Mouse (Mus musculus) spleen, adult 2 months (tissue): Measurements from ENCODE around the gene Hip1r. TPM values are rescaled to one million over a fixed set of nuclear protein-coding genes. Genes with fewer than 3 reads are reported as not detected.

Experiments used
- DNase-seq, 2 experiments: peaks; one replicate each; pipeline versions ENCODE4 v3.0.0 to v3.0.0-alpha.2; 2012 to 2021; ENCODE audit warnings: low spot score in 2 of 2, low read depth in 1 of 2
- H3K27ac ChIP-seq: fragments of 200-500 bp; 2 replicates; pipeline ENCODE4 v1.5.1; 2012; ENCODE audit warnings: low read length, inconsistent platforms; ENCODE audit not compliant: insufficient read depth
- H3K27me3 ChIP-seq: fragments of 200-500 bp; 2 replicates; pipeline ENCODE4 v1.6.1; 2012; ENCODE audit warnings: mild to moderate bottlenecking, moderate library complexity, low read length, inconsistent platforms; ENCODE audit not compliant: control insufficient read depth, insufficient read depth
- H3K36me3 ChIP-seq: fragments of 200-500 bp; 2 replicates; pipeline ENCODE4 v1.6.1; 2012; ENCODE audit warnings: mild to moderate bottlenecking, low read length, inconsistent platforms; ENCODE audit not compliant: control insufficient read depth, insufficient read depth
- H3K4me1 ChIP-seq: fragments of 200-500 bp; 2 replicates; pipeline ENCODE4 v1.6.1; 2011; ENCODE audit warnings: inconsistent platforms; ENCODE audit not compliant: control insufficient read depth, insufficient read depth, insufficient read length
- H3K4me3 ChIP-seq: fragments of 200-500 bp; 2 replicates; pipeline ENCODE4 v1.5.1; 2011; ENCODE audit warnings: mild to moderate bottlenecking, inconsistent platforms; ENCODE audit not compliant: insufficient read depth, insufficient read length; ENCODE audit errors: extremely low read depth
- CTCF ChIP-seq: fragments of 200-500 bp; IDR thresholded peaks from 2 replicates; pipeline ENCODE4 v1.5.1; 2011; ENCODE audit warnings: mild to moderate bottlenecking, inconsistent platforms; ENCODE audit not compliant: insufficient read depth, insufficient read length, insufficient replicate concordance; ENCODE audit errors: extremely low read depth
- POLR2A ChIP-seq: fragments of 200-500 bp; IDR thresholded peaks from 2 replicates; pipeline ENCODE4 v1.6.1; 2011; ENCODE audit warnings: low read depth, low read length, inconsistent platforms
- WGBS: fragments of 180-500 bp; shearing (Covaris S2); methylation state at CpG from one replicate; pipeline ENCODE4 v1.1.7; 2018; 5-methylcytosine and 5-hydroxymethylcytosine counted together
- polyA plus RNA-seq: library from polyadenylated mRNA; depleted of rRNA; stranded (reverse); fragments of >200 nt; gene quantifications from 2 replicates; pipeline ENCODE4 v1.2.3, GENCODE M21; 2012

Hip1r gene
- polyA plus RNA-seq, 1 experiment = 46.3 TPM

GRCm38 (mm10) chr5:124025587-124026441 is 52.4 kb downstream of the Hip1r start:
- no peak for DNase-seq
- Histone ChIP-seq H3K36me3 (no peaks in the 10 kb centered on the region), H3K4me1 (peaks cover 45% of the 10 kb centered on the region), H3K27ac (peak overlapping the region; percentile 66; the same call in 1 of the 2 replicates), H3K4me3 (no peak overlapping the region), H3K27me3 (no peaks in the 10 kb centered on the region)
- TF ChIP-seq POLR2A (no peak), CTCF (no peak)
- WGBS = 90% methylated on average over 15 of the region's 15 CpGs

- H3K4me3 ChIP-seq = no peak overlapping the region
- H3K36me3 ChIP-seq = no peaks in the 10 kb centered on the region
- WGBS = 88% methylated on average over 5 of the region's 5 CpGs
- peaks cover 38% of the 10 kb centered on the region for H3K4me1 ChIP-seq
- TF ChIP-seq CTCF (no peak), POLR2A (no peak)
- DNase-seq = no peak
- no peaks in the 10 kb centered on the region for H3K27me3 ChIP-seq
- H3K27ac ChIP-seq = no peak overlapping the region
Measured at GRCm38 (mm10) chr5:124026568-124026967, 53.1 kb downstream of the Hip1r start.

GRCm38 (mm10) chr5:124027702-124028470 is 54.5 kb downstream of the Hip1r start:
- H3K4me1 ChIP-seq = peaks cover 32% of the 10 kb centered on the region
- no peak overlapping the region for H3K4me3 ChIP-seq
- H3K27ac ChIP-seq = peak overlapping the region; percentile 49
- no peak for DNase-seq
- H3K27me3 ChIP-seq = no peaks in the 10 kb centered on the region
- H3K36me3 ChIP-seq = no peaks in the 10 kb centered on the region
- no peak for TF ChIP-seq POLR2A
- TF ChIP-seq CTCF = no peak
- 70% methylated on average over 19 of the region's 19 CpGs for WGBS

DNA sequence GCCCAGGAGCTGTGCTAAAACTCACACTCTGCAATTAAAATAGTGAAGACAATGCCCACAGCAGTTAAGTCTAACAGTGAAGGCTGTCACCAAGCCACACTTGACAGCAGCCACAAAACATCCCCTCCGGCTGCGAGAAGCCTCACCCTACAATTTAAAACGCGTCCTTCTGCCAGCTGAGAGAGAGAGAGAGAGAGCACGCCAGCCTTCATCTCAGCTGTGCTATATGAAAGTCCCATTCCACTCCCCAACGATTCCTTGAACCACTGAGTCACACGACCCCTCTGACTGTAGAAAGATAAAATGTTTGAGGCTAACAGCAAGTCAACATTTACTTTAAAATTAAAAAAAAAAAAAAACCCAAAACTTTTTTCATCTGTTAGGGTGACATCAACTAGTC is 55.3 kb downstream of the Hip1r start:
- Histone ChIP-seq H3K4me1 (peaks cover 30% of the 10 kb centered on the region), H3K27ac (peak overlapping the region; percentile 49)
- WGBS = 35% methylated on average over 7 of the region's 7 CpGs

GRCm38 (mm10) chr5:124029220-124030035 is 56.0 kb downstream of the Hip1r start:
- H3K27ac ChIP-seq = peak overlapping the region; percentile 11; the same call in 1 of the 2 replicates
- peaks cover 28% of the 10 kb centered on the region for H3K4me1 ChIP-seq
- H3K4me3 ChIP-seq = no peak overlapping the region; the same call in 1 of the 2 replicates

More for the DNA sequence above, 55.3 kb downstream of the Hip1r start:
- Histone ChIP-seq H3K4me3 (no peak overlapping the region), H3K36me3 (no peaks in the 10 kb centered on the region), H3K27me3 (no peaks in the 10 kb centered on the region)
- DNase-seq = no peak
- TF ChIP-seq POLR2A = no peak
- TF ChIP-seq CTCF = no peak

DNA sequence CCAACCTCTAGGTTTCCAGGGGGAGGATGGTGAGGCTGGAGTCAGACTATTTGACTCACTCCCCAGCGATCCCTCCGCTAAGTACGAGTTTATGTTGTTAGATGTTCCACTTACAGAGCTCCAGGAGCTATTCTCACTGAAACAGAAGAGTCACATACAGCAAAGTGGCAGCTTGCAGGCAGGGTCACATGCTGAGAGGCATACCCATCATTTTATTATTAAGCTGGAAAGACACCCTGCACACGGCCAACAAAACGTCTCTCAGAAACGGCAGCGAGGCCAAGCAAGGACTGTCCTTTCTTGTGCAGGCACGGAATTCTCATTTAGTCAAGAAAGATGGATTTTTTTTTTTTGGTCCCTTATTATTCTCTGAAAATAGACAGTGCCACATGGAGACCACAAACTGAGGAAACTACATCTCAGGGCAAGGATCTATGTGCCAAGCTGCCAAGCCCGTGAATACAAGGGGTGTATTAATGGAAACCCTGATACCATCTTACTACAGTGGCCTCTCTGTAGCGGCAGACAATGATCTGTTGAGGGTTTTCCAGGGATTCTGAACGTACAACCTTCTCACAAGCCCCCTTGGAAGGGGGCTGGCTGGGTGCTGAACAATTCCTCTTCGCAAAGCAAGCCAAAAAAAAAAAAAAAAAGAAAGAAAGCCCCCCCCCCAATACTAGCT is 57.1 kb downstream of the Hip1r start:
- TF ChIP-seq POLR2A (no peak), CTCF (no peak)
- Histone ChIP-seq H3K4me1 (peaks cover 21% of the 10 kb centered on the region; the same call in 1 of the 2 replicates), H3K27me3 (no peaks in the 10 kb centered on the region), H3K4me3 (peak overlapping the region; percentile 80; the same call in 1 of the 2 replicates), H3K36me3 (no peaks in the 10 kb centered on the region), H3K27ac (peak overlapping the region; percentile 83; the same call in 1 of the 2 replicates)
- DNase-seq = no peak
- 58% methylated on average over 12 of the region's 12 CpGs for WGBS

More at GRCm38 (mm10) chr5:124029220-124030035, 56.0 kb downstream of the Hip1r start:
- Histone ChIP-seq H3K36me3 (no peaks in the 10 kb centered on the region), H3K27me3 (no peaks in the 10 kb centered on the region)
- WGBS = 80% methylated on average over 19 of the region's 19 CpGs
- no peak for DNase-seq
- TF ChIP-seq CTCF (no peak), POLR2A (no peak)
